Mouse (Mus musculus) regulatory T cell (primary cell): Measurements from ENCODE around the gene B9d2.

Source experiments
- in situ Hi-C: fragments of 300-600 bp; cut with MboI, MseI; formaldehyde crosslinking; loops from one replicate; pipeline ENCODE4 v1.15.1; 2025; ENCODE audit warnings: high pct_unique_total_duplicates

The B9d2 gene

GRCm38 (mm10) chr7:25680514-25681258 lies at the start of gene B9d2:
Gene B9d2, plus strand, starts transcription at chr7:25680780.
- in situ Hi-C loops: loop anchor here (10.0 to 25.0 kb wide), 2 partner anchors 1306 to 1507 kb away; partner anchors contain the start of genes BC024978, Gm21983, Kcnn4 and Mia

GRCm38 (mm10) chr7:25632679-25633078 lies 47.9 kb upstream of the B9d2 start:
- in situ Hi-C loops: no loop called here

- in situ Hi-C loops: no loop called here
Observed at GRCm38 (mm10) chr7:25636373-25636772, 44.2 kb upstream of the B9d2 start.

- in situ Hi-C loops: no loop called here
Observed at GRCm38 (mm10) chr7:25637099-25637498, 43.5 kb upstream of the B9d2 start.

GRCm38 (mm10) chr7:25639754-25640153 lies 40.8 kb upstream of the B9d2 start:
- in situ Hi-C loops: no loop called here

- in situ Hi-C loops: no loop called here
Observed at GRCm38 (mm10) chr7:25644136-25644535, 36.4 kb upstream of the B9d2 start.

- in situ Hi-C loops: no loop called here
Observed at GRCm38 (mm10) chr7:25644631-25645030, 35.9 kb upstream of the B9d2 start.

- in situ Hi-C loops: no loop called here
Observed at GRCm38 (mm10) chr7:25645074-25645473, 35.5 kb upstream of the B9d2 start.

- in situ Hi-C loops: no loop called here
Observed at GRCm38 (mm10) chr7:25647574-25648123, 32.9 kb upstream of the B9d2 start.

- in situ Hi-C loops: no loop called here
Observed at GRCm38 (mm10) chr7:25649839-25650238, 30.7 kb upstream of the B9d2 start.

GRCm38 (mm10) chr7:25651281-25651680 lies 29.3 kb upstream of the B9d2 start:
- in situ Hi-C loops: no loop called here

- in situ Hi-C loops: no loop called here
Observed at GRCm38 (mm10) chr7:25652244-25652759, 28.3 kb upstream of the B9d2 start.

- in situ Hi-C loops: loop anchor here (5.0 kb wide), 1 partner anchor 34 kb away; no protein-coding TSS in a partner anchor
Observed at GRCm38 (mm10) chr7:25655601-25656428, 24.8 kb upstream of the B9d2 start.

GRCm38 (mm10) chr7:25657785-25658184 lies 22.8 kb upstream of the B9d2 start:
- in situ Hi-C loops: loop anchor here (5.0 kb wide), 1 partner anchor 35 kb away; no protein-coding TSS in a partner anchor

GRCm38 (mm10) chr7:25658657-25659472 lies 21.7 kb upstream of the B9d2 start, which contains the start of the genes Bckdha and Exosc5:
Gene Bckdha, minus strand, starts transcription at chr7:25658981.
Gene Exosc5, plus strand, starts transcription at chr7:25659164.
- in situ Hi-C loops: loop anchor here (5.0 kb wide), 1 partner anchor 37 kb away; no protein-coding TSS in a partner anchor

- in situ Hi-C loops: no loop called here
Observed at GRCm38 (mm10) chr7:25666381-25666780, 14.2 kb upstream of the B9d2 start.

GRCm38 (mm10) chr7:25669158-25669557 lies 11.4 kb upstream of the B9d2 start:
- in situ Hi-C loops: no loop called here

- in situ Hi-C loops: no loop called here
Observed at GRCm38 (mm10) chr7:25669631-25670030, 10.9 kb upstream of the B9d2 start.

- in situ Hi-C loops: no loop called here
Observed at GRCm38 (mm10) chr7:25670096-25670495, 10.5 kb upstream of the B9d2 start.

- in situ Hi-C loops: no loop called here
Observed at GRCm38 (mm10) chr7:25671686-25672085, 8.9 kb upstream of the B9d2 start.

GRCm38 (mm10) chr7:25672442-25672841 lies 8.1 kb upstream of the B9d2 start:
- in situ Hi-C loops: no loop called here
